Mouse (Mus musculus) CD4-positive, CD25-positive, alpha-beta regulatory T cell, adult 2 months (primary cell): ENCODE results near the gene 1700018B08Rik.

Experiments used
- DNase-seq: peaks from one replicate; pipeline ENCODE4 v3.0.0-alpha.2; 2012; ENCODE audit warnings: low read depth, low spot score

1700018B08Rik gene

GRCm38 (mm10) chr8:121544276-121544785 is at the start of gene 1700018B08Rik:
Gene 1700018B08Rik, minus strand, starts transcription at chr8:121544320.
- DNase-seq, result no peak

DNA sequence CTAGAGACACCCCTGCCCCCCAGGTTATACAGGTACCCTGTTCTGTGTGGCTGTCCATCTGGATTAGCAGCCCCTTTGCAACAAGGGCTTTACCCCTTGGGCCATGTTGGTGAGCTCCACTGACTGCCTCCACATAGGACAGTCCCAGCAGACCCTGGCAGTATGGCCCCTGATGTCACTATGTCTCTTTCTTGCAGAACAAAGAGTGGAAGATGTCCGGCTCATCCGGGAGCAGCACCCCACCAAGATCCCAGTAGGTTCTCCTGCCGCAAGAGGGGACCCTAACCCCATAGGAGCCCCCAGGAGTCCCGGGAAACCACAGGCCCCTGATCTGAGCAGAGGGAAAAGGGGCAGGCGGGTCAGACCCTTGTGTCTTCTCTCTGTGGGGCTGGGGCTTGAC is 49.2 kb upstream of the 1700018B08Rik start:
- no peak for DNase-seq

- DNase-seq, result peak; percentile 77
Measured at GRCm38 (mm10) chr8:121591178-121592066, 47.3 kb upstream of the 1700018B08Rik start.

GRCm38 (mm10) chr8:121590203-121591177 is 46.4 kb upstream of the 1700018B08Rik start, which contains the start of gene Map1lc3b:
Gene Map1lc3b, plus strand, starts transcription at chr8:121590361.
- DNase-seq, result peak; percentile 97

GRCm38 (mm10) chr8:121589205-121589726 is 45.1 kb upstream of the 1700018B08Rik start:
- no peak for DNase-seq

GRCm38 (mm10) chr8:121588750-121589149 is 44.6 kb upstream of the 1700018B08Rik start:
- no peak for DNase-seq

DNA sequence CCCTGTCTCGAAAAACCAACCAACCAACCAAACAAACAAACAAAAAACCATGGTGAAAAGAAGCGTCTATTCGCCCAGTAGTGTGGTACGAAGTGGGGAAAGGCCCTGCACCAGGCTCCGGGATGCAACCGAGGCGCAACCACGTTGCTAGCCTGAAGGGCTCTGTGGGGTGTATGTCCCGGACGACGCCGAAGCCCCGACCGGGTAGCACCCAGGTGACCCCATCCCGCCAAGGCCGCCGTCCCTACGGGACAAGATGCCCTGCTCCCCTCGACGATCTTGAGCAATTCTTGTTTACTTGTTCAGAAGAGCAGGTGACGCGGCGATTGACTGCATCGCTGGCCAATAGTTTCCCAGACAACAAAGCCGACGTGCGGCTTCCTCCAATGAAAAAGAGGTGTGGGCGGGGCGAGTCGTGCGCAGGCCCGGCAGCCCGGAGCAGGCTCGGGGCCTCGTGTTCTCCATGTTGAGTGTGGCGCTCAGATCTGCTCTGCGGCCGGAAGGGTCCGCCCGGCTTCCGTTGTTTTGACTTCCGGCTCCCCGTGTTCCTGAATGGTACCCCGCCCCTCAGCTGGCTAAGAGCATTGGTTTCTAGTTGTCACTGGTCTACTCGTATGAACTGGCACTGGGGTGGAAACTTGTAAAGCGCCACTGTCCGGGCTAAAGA is 41.2 kb upstream of the 1700018B08Rik start:
- DNase-seq, result peak; percentile 100

GRCm38 (mm10) chr8:121584730-121585129 is 40.6 kb upstream of the 1700018B08Rik start:
- no peak for DNase-seq

DNA sequence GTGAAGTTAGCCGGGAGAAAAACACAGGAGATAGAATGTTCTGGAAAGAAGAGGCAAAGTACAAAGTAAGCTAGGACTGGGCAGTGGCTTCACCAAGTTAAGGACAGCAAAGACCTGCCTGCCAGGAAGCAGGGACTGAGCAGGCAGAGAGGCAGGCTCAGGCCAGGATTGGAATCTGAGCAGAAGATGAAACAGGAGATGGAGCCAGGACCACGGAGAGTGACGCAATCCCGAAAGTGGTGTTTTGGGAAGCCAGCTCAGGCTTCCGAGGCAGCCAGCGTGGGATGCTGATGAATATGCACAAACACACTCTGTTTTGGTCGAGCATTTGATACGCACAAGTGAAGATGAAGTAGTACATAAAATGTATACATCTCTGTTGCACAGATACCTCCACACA is 39.5 kb upstream of the 1700018B08Rik start:
- no peak for DNase-seq

- DNase-seq, result no peak
Measured at GRCm38 (mm10) chr8:121580465-121580864, 36.3 kb upstream of the 1700018B08Rik start.

DNA sequence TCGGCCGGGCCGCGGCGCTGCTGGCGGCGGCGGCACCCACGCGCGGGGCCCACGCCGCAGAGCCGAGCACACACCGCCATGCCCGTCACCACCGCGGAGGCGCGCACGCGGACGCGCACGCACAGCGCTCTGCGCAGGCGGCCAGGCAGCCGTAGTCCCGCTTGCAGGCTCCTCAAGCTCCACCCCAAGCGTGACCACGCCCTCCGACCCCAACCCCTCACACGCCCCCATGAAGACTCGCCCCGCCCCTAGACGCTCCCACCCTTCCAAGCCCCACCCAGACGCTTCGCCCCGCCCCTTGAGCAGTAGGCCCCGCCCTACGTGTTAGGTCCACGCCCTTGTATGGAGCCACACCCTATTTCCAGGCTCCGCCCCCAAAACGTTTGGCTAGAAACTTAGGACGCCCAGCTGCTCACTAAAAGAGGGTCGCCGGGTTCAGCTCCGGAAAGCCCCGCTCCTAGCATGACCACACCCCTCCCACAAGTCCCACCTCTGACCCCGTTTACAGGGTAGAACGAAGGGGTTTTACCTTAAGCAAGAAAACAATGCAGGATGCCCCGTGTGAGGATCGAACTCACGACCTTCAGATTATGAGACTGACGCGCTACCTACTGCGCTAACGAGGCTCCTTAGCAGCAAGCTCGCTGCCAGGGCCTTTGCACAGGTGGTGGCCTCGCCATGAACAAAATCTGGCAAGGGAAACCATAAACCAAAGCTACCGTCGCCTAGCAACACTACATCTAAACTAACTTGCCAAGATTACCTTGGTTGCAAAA is 34.7 kb upstream of the 1700018B08Rik start, which contains the start of gene Fbxo31:
Gene Fbxo31, minus strand, starts transcription at position 131 of the 776 bp plus-strand sequence.
- peak; percentile 97 for DNase-seq

DNA sequence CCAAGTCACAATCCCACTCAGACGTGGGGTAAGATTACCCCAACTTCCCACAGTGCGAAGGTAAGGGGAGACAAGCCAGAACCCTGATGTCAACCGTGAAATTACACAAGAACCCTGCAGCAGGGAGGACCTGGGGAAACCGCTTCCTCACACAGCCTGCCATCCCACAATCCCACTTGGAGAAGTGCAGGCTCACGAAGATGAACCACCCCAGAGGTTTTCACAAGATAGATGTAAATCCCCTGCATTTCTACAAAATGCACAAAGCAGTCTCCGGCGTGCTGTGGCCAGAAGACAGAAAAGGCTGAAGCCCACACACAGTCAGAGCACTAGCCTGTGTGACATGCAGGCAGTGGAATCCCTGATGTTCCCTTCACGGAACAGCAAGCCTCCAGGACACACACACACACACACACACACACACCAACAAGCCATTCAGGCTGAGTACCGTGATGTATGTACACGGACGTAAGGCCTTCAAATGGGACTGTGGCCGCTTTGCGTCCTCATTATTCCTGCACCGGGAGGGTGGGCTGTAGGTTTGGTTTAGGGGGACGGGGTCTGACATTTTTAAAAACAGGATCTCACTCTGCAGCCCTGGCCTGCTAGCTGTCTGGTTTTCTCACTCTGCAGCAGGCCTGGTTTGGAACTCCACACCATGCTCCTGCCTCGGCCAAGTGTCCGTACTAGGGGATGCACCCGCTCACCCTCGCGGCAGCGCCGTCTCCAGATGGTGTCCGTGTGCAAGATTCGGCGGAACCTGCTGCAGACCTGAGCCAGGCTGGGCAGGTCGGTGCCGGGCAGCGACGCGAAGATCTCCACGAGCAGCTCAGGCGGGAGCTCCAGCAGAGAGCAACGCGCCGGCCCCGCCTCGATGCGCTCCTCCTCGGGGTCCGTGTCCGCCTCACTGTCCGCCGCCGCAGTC is 33.9 kb upstream of the 1700018B08Rik start:
- peak; percentile 42 for DNase-seq

GRCm38 (mm10) chr8:121575661-121576060 is 31.5 kb upstream of the 1700018B08Rik start:
- no peak for DNase-seq

DNA sequence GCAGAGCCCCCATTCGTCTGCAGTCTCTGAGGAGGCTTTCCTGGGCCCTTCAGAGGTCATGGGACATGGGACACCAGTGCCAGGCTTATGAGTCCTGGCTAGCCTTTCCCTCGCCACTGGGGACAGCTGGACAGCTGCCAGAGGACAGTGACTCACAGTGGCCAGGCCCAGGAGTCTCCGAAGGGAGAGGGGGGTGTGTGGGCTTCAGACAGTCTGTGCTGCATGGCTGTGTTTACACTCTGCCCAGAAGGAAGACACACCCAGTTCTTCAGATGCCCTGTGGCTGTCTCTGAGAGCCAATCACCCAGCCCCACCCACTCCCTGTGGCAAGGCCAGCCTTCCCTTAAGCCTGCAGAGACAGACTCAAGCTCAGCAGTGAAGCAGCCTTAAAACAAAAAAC is 29.2 kb upstream of the 1700018B08Rik start:
- no peak for DNase-seq

DNA sequence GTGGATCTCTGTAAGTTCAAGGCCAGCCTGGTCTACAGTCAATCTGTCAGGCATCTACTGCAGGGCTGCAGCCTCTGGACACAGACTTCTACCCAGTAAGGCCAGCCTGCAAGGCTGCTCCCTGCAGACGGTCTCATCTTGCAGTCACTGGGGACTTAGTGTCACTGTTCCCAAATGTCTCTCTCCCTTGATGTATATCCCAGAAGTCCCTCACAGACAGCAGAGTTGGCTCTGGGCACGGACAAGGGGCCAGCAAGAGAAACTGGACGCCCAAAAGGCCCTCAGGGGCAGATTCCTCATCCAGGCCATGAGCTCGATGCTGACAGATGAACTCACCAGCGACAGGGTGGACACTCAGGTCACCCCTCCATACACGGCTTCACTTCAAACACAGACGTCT is 28.0 kb upstream of the 1700018B08Rik start:
- DNase-seq, result no peak

- DNase-seq, result no peak
Measured at GRCm38 (mm10) chr8:121570801-121571200, 26.7 kb upstream of the 1700018B08Rik start.

GRCm38 (mm10) chr8:121570335-121570734 is 26.2 kb upstream of the 1700018B08Rik start:
- no peak for DNase-seq

DNA sequence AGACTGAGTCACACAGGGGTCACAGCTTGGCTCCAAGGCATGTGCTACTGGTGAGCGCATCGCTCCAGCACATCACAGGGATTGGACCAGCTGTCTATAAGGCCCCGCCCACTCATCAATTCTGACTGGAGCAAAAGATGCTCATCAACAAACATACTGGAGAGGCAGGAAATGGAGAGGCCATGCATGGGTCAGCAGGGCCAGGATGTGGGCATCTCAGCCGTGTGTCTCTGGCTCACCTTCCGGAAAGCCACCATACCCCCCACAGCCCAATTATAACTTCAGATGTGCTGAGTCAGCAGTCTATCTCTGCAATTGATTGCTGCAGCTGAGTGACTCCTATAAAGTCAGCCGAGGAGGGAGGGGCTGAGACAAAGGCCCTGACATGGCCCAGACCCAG is 24.2 kb upstream of the 1700018B08Rik start:
- DNase-seq, result peak; percentile 12

DNA sequence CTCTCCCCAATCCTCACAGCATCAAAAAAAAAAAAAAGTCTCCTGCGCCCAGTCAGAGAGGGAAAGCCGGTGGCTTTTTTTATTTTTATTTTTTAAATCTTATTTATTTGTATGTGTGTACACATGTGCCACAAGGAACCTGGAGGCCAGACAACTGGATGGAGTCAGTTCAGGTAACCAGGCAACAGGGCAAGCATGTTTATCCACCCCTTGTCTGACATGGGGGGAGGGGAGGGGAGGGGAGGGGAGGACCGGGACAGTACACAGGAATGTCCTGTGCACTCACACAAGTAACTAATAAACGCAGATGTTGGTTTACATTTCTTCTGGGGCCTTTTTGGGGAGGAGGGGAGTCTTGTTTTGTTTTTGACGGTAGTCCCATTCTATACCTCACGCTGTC is 19.6 kb upstream of the 1700018B08Rik start:
- DNase-seq, result no peak
